Mouse (Mus musculus) thymus, postnatal 0 days (tissue): Measurements from ENCODE around the gene Mecom. TPM values are rescaled to one million over a fixed set of nuclear protein-coding genes. Genes with fewer than 3 reads are reported as not detected.

Experiments used
- DNase-seq: peaks from one replicate; pipeline ENCODE4 v3.0.0-alpha.2; 2015; ENCODE audit warnings: low spot score
- polyA plus RNA-seq: library from polyadenylated mRNA; unstranded; fragments of >200 nt; fragmentation: Nextera tagmentation; extraction: Ambion mirVana; gene quantifications from 2 replicates; pipeline ENCODE4 v1.2.1, GENCODE M21; 2015

Gene Mecom
- polyA plus RNA-seq, 1 experiment from 2014 or later: 1.1 TPM

- no peak for DNase-seq
Observed at GRCm38 (mm10) chr3:30486422-30486821, 61.4 kb downstream of the Mecom start.

GRCm38 (mm10) chr3:30483006-30483684, 64.7 kb downstream of the Mecom start:
- DNase-seq: no peak

- no peak for DNase-seq
Observed at GRCm38 (mm10) chr3:30481682-30482081, 66.1 kb downstream of the Mecom start.

GRCm38 (mm10) chr3:30480551-30480950, 67.3 kb downstream of the Mecom start:
- DNase-seq: no peak

GRCm38 (mm10) chr3:30478252-30478651, 69.6 kb downstream of the Mecom start:
- no peak for DNase-seq

GRCm38 (mm10) chr3:30477008-30477407, 70.8 kb downstream of the Mecom start:
- DNase-seq: no peak

- DNase-seq: no peak
Observed at GRCm38 (mm10) chr3:30475591-30475990, 72.2 kb downstream of the Mecom start.

- DNase-seq: no peak
Observed at GRCm38 (mm10) chr3:30468068-30468835, 79.6 kb downstream of the Mecom start.

GRCm38 (mm10) chr3:30466031-30466650, 81.7 kb downstream of the Mecom start:
- DNase-seq: no peak

GRCm38 (mm10) chr3:30464497-30464896, 83.3 kb downstream of the Mecom start:
- no peak for DNase-seq

GRCm38 (mm10) chr3:30461831-30462230, 86.0 kb downstream of the Mecom start:
- DNase-seq: no peak

GRCm38 (mm10) chr3:30460890-30461578, 86.8 kb downstream of the Mecom start:
- DNase-seq: no peak

- DNase-seq: no peak
Observed at GRCm38 (mm10) chr3:30459626-30460025, 88.2 kb downstream of the Mecom start.

GRCm38 (mm10) chr3:30457975-30458678, 89.7 kb downstream of the Mecom start:
- no peak for DNase-seq

- no peak for DNase-seq
Observed at GRCm38 (mm10) chr3:30455902-30456301, 91.9 kb downstream of the Mecom start.

- DNase-seq: no peak
Observed at GRCm38 (mm10) chr3:30453546-30454455, 94.0 kb downstream of the Mecom start.

- DNase-seq: no peak
Observed at GRCm38 (mm10) chr3:30453046-30453445, 94.8 kb downstream of the Mecom start.

GRCm38 (mm10) chr3:30452511-30452910, 95.3 kb downstream of the Mecom start:
- no peak for DNase-seq

- no peak for DNase-seq
Observed at GRCm38 (mm10) chr3:30450206-30450965, 97.4 kb downstream of the Mecom start.
